Mouse (Mus musculus) embryonic fibroblast, embryonic 13.5 days (primary cell): ENCODE measurements at regions not wholly inside any gene's neighbourhood (a gene's known extent, or its start where the extent isn't known, plus 50 kb on each side); places are given as distances from the start of the nearest gene placed in this dataset.

Experiments used
- CTCF ChIP-seq: IDR thresholded peaks from 2 replicates; pipeline ENCODE4 v1.5.1; 2011; ENCODE audit warnings: mild to moderate bottlenecking, control low read depth, low read length, moderate library complexity, borderline replicate concordance; ENCODE audit not compliant: insufficient read depth
- POLR2A ChIP-seq: IDR thresholded peaks from 2 replicates; pipeline ENCODE4 v1.6.1; 2011; ENCODE audit warnings: low read depth, mild to moderate bottlenecking, control low read depth, low read length, moderate library complexity

- TF ChIP-seq CTCF (no peak), POLR2A (no peak)
Observed at GRCm38 (mm10) chr2:83258613-83259012, 315.2 kb downstream of the Fsip2 start.
